Mouse (Mus musculus): ENCODE results near the gene Saxo2. TPM values are rescaled to one million over a fixed set of nuclear protein-coding genes. Genes with fewer than 3 reads are reported as not detected.

Gene Saxo2
- polyA plus RNA-seq (2015; fragmentation: Nextera tagmentation; extraction: Ambion mirVana) = 15.1 and 17.3 TPM in 2 replicates

GRCm38 (mm10) chr7:82648353-82649080 lies at the start of gene Saxo2, which contains the start of gene Efl1:
TSS of gene Saxo2 (minus strand) at chr7:82648528.
TSS of gene Efl1 (plus strand) at chr7:82648614.
- 1% methylated on average over 44 of the region's 46 CpGs for WGBS
- Histone ChIP-seq H3K27me3 (replicated peaks; ENCODE audit: insufficient read depth, low read length) (no peaks in the 10 kb centered on the region), H3K27ac (ENCODE audit: low read length) (peak within 1 kb of the TSS; percentile 59), H3K9ac (replicated peaks; ENCODE audit: low read depth) (peak within 1 kb of the TSS; percentile 55), H3K4me2 (replicated peaks; ENCODE audit: low read depth, low read length) (peak within 1 kb of the TSS; percentile 64), H3K9me3 (ENCODE audit: low read length) (no peaks in the 10 kb centered on the region), H3K4me3 (ENCODE audit: low read depth, low read length) (peak within 1 kb of the TSS; percentile 59), H3K36me3 (ENCODE audit: insufficient read depth, low read length) (no peaks in the 10 kb centered on the region), H3K4me1 (ENCODE audit: insufficient read depth, low read depth, low read length) (0 out of 2 replicates have a peak, but pooled peaks cover 2% of the 10 kb centered on the region)
- DNase-seq (ENCODE audit: low spot score) (peak; percentile 97), ATAC-seq (peak; percentile 99)
- TF ChIP-seq EP300 (IDR thresholded peaks at IDR 0.05) = no peak
- TF ChIP-seq CTCF (IDR thresholded peaks at IDR 0.05) = peak; percentile 39

GRCm38 (mm10) chr7:82697668-82698067 lies 49.3 kb upstream of the Saxo2 start:
- H3K27me3 ChIP-seq (replicated peaks; ENCODE audit: insufficient read depth, low read length) = no peaks in the 10 kb centered on the region
- H3K4me1 ChIP-seq (ENCODE audit: insufficient read depth, low read depth, low read length) = no peaks in the 10 kb centered on the region
- 79% methylated on average over 8 of the region's 8 CpGs for WGBS
- H3K4me2 ChIP-seq (replicated peaks; ENCODE audit: low read depth, low read length) = no peak overlapping the region
- peaks cover 18% of the 10 kb centered on the region for H3K36me3 ChIP-seq (ENCODE audit: insufficient read depth, low read length)
- no peak for ATAC-seq
- H3K27ac ChIP-seq (ENCODE audit: low read length) = no peak overlapping the region
- no peak overlapping the region for H3K9ac ChIP-seq (replicated peaks; ENCODE audit: low read depth)
- TF ChIP-seq EP300 (IDR thresholded peaks at IDR 0.05) (no peak), CTCF (IDR thresholded peaks at IDR 0.05) (peak; percentile 56)
- no peaks in the 10 kb centered on the region for H3K9me3 ChIP-seq (ENCODE audit: low read length)
- H3K4me3 ChIP-seq (ENCODE audit: low read depth, low read length) = no peak overlapping the region
- DNase-seq (ENCODE audit: low spot score) = no peak

GRCm38 (mm10) chr7:82691021-82691738 lies 42.9 kb upstream of the Saxo2 start:
- H3K4me2 ChIP-seq (replicated peaks; ENCODE audit: low read depth, low read length) = no peak overlapping the region
- DNase-seq (ENCODE audit: low spot score) (no peak), ATAC-seq (no peak)
- no peaks in the 10 kb centered on the region for H3K27me3 ChIP-seq (replicated peaks; ENCODE audit: insufficient read depth, low read length)
- 71% methylated on average over 6 of the region's 6 CpGs for WGBS
- H3K9ac ChIP-seq (replicated peaks; ENCODE audit: low read depth) = no peak overlapping the region
- no peak overlapping the region for H3K4me3 ChIP-seq (ENCODE audit: low read depth, low read length)
- no peaks in the 10 kb centered on the region for H3K9me3 ChIP-seq (ENCODE audit: low read length)
- no peak for TF ChIP-seq EP300 (IDR thresholded peaks at IDR 0.05)
- TF ChIP-seq CTCF (IDR thresholded peaks at IDR 0.05) = no peak
- H3K36me3 ChIP-seq (ENCODE audit: insufficient read depth, low read length) = peaks cover 18% of the 10 kb centered on the region
- H3K27ac ChIP-seq (ENCODE audit: low read length) = no peak overlapping the region
- no peaks in the 10 kb centered on the region for H3K4me1 ChIP-seq (ENCODE audit: insufficient read depth, low read depth, low read length)

GRCm38 (mm10) chr7:82688736-82689135 lies 40.4 kb upstream of the Saxo2 start:
- 22% methylated on average over 3 of the region's 3 CpGs for WGBS
- ATAC-seq (peak; percentile 92), DNase-seq (ENCODE audit: low spot score) (peak; percentile 93)
- Histone ChIP-seq H3K36me3 (ENCODE audit: insufficient read depth, low read length) (peaks cover 9% of the 10 kb centered on the region; the same call in 1 of the 2 replicates), H3K4me1 (ENCODE audit: insufficient read depth, low read depth, low read length) (no peaks in the 10 kb centered on the region), H3K4me3 (ENCODE audit: low read depth, low read length) (no peak overlapping the region), H3K27ac (ENCODE audit: low read length) (no peak overlapping the region), H3K4me2 (replicated peaks; ENCODE audit: low read depth, low read length) (no peak overlapping the region), H3K9ac (replicated peaks; ENCODE audit: low read depth) (no peak overlapping the region), H3K9me3 (ENCODE audit: low read length) (no peaks in the 10 kb centered on the region), H3K27me3 (replicated peaks; ENCODE audit: insufficient read depth, low read length) (no peaks in the 10 kb centered on the region)
- no peak for TF ChIP-seq EP300 (IDR thresholded peaks at IDR 0.05)
- no peak for TF ChIP-seq CTCF (IDR thresholded peaks at IDR 0.05)

GRCm38 (mm10) chr7:82679901-82680300 lies 31.6 kb upstream of the Saxo2 start:
- TF ChIP-seq EP300 (IDR thresholded peaks at IDR 0.05) (no peak), CTCF (IDR thresholded peaks at IDR 0.05) (no peak)
- Histone ChIP-seq H3K4me2 (replicated peaks; ENCODE audit: low read depth, low read length) (no peak overlapping the region), H3K9me3 (ENCODE audit: low read length) (no peaks in the 10 kb centered on the region), H3K36me3 (ENCODE audit: insufficient read depth, low read length) (0 out of 2 replicates have a peak, but pooled peaks cover 5% of the 10 kb centered on the region), H3K9ac (replicated peaks; ENCODE audit: low read depth) (no peak overlapping the region), H3K27ac (ENCODE audit: low read length) (no peak overlapping the region), H3K4me1 (ENCODE audit: insufficient read depth, low read depth, low read length) (no peaks in the 10 kb centered on the region), H3K27me3 (replicated peaks; ENCODE audit: insufficient read depth, low read length) (no peaks in the 10 kb centered on the region), H3K4me3 (ENCODE audit: low read depth, low read length) (no peak overlapping the region)
- 72% methylated on average over 5 of the region's 5 CpGs for WGBS
- DNase-seq (ENCODE audit: low spot score) (no peak), ATAC-seq (no peak)

GRCm38 (mm10) chr7:82676834-82677233 lies 28.5 kb upstream of the Saxo2 start:
- Histone ChIP-seq H3K27ac (ENCODE audit: low read length) (no peak overlapping the region), H3K9me3 (ENCODE audit: low read length) (no peaks in the 10 kb centered on the region), H3K4me3 (ENCODE audit: low read depth, low read length) (no peak overlapping the region), H3K4me1 (ENCODE audit: insufficient read depth, low read depth, low read length) (no peaks in the 10 kb centered on the region), H3K4me2 (replicated peaks; ENCODE audit: low read depth, low read length) (no peak overlapping the region), H3K27me3 (replicated peaks; ENCODE audit: insufficient read depth, low read length) (no peaks in the 10 kb centered on the region), H3K9ac (replicated peaks; ENCODE audit: low read depth) (no peak overlapping the region), H3K36me3 (ENCODE audit: insufficient read depth, low read length) (0 out of 2 replicates have a peak, but pooled peaks cover 12% of the 10 kb centered on the region)
- peak; percentile 70 for TF ChIP-seq CTCF (IDR thresholded peaks at IDR 0.05)
- no peak for TF ChIP-seq EP300 (IDR thresholded peaks at IDR 0.05)
- ATAC-seq (peak; percentile 26; the same call in 1 of the 2 replicates), DNase-seq (ENCODE audit: low spot score) (peak; percentile 48)
- 73% methylated on average over 6 of the region's 6 CpGs for WGBS
